ENCODE assay signal across 26 mouse cellular contexts in the genomic region with DNA sequence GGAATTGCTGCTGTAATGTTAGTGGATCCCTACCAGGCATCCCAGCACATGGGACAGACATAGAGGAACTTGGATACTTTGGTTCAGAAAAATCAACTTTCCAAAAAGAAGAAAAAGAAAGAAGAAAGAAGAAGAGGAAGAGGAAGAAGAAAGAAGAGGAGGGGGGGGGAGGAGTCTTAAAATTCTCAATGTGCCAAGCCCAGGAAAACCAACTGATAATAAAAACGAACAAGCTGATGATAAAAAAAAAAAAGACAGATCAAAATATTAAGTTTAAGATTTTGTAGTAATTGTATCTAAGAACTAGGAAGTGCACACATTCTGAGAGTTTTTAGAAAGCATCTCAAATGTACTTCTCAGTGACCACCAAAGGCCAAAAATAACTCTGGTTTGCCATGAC. TPM values are rescaled to one million over a fixed set of nuclear protein-coding genes. Genes with fewer than 3 reads are reported as not detected.
"Had no signal": no experiment of that assay in that cellular context is flagged by ENCODE, and none has a peak within 500 bp of the region (broad histone marks: within the 10 kb centered on the region; RNA-seq: fewer than 3 reads in every experiment).

No protein-coding gene starts in this region.

- H3K27me3 ChIP-seq: heart, embryonic 12.5 days; intestine, embryonic 15.5 days; limb, embryonic 13.5 days; limb, embryonic 15.5 days; liver, embryonic 12.5 days had no signal

- DNase-seq: gastrocnemius, adult 2 months; gastrocnemius, postnatal 10 days; gastrocnemius, postnatal 25 days; heart, adult 18-20 months; heart, postnatal 10 days; heart, postnatal 4 days; kidney, adult 18-20 months; kidney, adult 8-10 months; kidney, postnatal 10 days; kidney, postnatal 25 days; kidney, postnatal 4 days; layer of hippocampus, adult 9-11 months; layer of hippocampus, postnatal 36 days; left cerebral cortex, postnatal 4 days had no signal

- ATAC-seq: hindbrain, embryonic 16.5 days; inflammation-experienced regulatory T-cells, adult 6 months; intestine, embryonic 15.5 days; intestine, postnatal 0 days; liver, embryonic 12.5 days had no signal

- H3K9me3 ChIP-seq: heart, embryonic 10.5 days; heart, embryonic 12.5 days; hindbrain, embryonic 10.5 days; hindbrain, embryonic 12.5 days; intestine, embryonic 15.5 days; limb, embryonic 13.5 days; limb, embryonic 15.5 days; liver, embryonic 12.5 days had no signal

- H3K4me2 ChIP-seq: heart, embryonic 12.5 days; hindbrain, embryonic 12.5 days; hindbrain, embryonic 14.5 days; intestine, embryonic 15.5 days; limb, embryonic 13.5 days; limb, embryonic 15.5 days had no signal

- H3K27ac ChIP-seq: gastrocnemius, adult 2 months; heart, embryonic 10.5 days; hindbrain, embryonic 10.5 days; hindbrain, embryonic 12.5 days; hindbrain, embryonic 14.5 days; intestine, embryonic 15.5 days; limb, embryonic 13.5 days; limb, embryonic 15.5 days had no signal

- H3K36me3 ChIP-seq: heart, embryonic 10.5 days; heart, embryonic 12.5 days; hindbrain, embryonic 10.5 days; hindbrain, embryonic 12.5 days; intestine, embryonic 15.5 days; limb, embryonic 13.5 days; limb, embryonic 15.5 days; liver, embryonic 12.5 days had no signal

- H3K4me3 ChIP-seq: gastrocnemius, adult 2 months; heart, embryonic 10.5 days; heart, embryonic 12.5 days; hindbrain, embryonic 10.5 days; hindbrain, embryonic 12.5 days; intestine, embryonic 15.5 days; limb, embryonic 13.5 days; limb, embryonic 15.5 days; liver, embryonic 12.5 days had no signal

- H3K9ac ChIP-seq: heart, embryonic 12.5 days; hindbrain, embryonic 12.5 days; hindbrain, embryonic 14.5 days; intestine, embryonic 15.5 days; limb, embryonic 13.5 days; limb, embryonic 15.5 days had no signal

- H3K4me1 ChIP-seq: heart, embryonic 10.5 days; hindbrain, embryonic 10.5 days; hindbrain, embryonic 12.5 days; intestine, embryonic 15.5 days; limb, embryonic 13.5 days; limb, embryonic 15.5 days had no signal

RNA-seq across cellular contexts. Expression of gene Ptger3, which starts 10.2 kb away (rescaled TPM):
- polyA plus RNA-seq: inflammation-experienced regulatory T-cells, adult 6 months had no signal
